Mouse (Mus musculus): ENCODE measurements around the gene Rrp9. TPM values are rescaled to one million over a fixed set of nuclear protein-coding genes. Genes with fewer than 3 reads are reported as not detected.

Rrp9 gene
- polyA plus RNA-seq, 1 experiment, result 20.0 TPM

GRCm38 (mm10) chr9:106504246-106504645 is 28.5 kb downstream of the Rrp9 start:
- no peak for TF ChIP-seq CTCF (IDR thresholded peaks at IDR 0.05; ENCODE audit: control insufficient read depth, insufficient read depth, insufficient replicate concordance, low read depth, low read length)
- no peak for TF ChIP-seq POLR2A (IDR thresholded peaks at IDR 0.05; ENCODE audit: control insufficient read depth, low read depth, low read length)
- no peak overlapping the region for H3K4me3 ChIP-seq (ENCODE audit: control insufficient read depth, low read depth, low read length)

DNA sequence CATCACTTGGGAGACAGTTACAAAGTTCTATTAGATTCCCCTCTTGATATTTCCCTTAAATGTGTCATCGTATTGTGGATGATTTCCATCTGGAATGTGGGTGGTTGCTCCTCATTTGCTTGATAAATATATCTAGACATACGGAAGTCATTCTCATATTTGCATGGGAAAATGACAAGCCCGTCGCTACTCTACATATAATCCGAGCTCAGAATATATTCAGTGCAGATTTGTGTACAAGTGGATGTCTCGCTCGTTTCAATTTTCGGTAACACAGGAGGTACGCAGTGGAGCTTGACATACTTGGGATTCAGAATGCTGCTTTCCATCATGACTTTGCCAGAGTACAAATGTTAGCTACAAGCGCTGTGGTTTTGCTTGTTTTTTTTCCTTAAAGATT is 33.6 kb downstream of the Rrp9 start:
- Histone ChIP-seq H3K27me3 (ENCODE audit: control insufficient read depth, insufficient read depth, low read length) (no peaks in the 10 kb centered on the region), H3K4me1 (ENCODE audit: control insufficient read depth, insufficient read depth, low read length) (no peaks in the 10 kb centered on the region)
- TF ChIP-seq CTCF (IDR thresholded peaks at IDR 0.05; ENCODE audit: control insufficient read depth, insufficient read depth, insufficient replicate concordance, low read depth, low read length) (no peak), POLR2A (IDR thresholded peaks at IDR 0.05; ENCODE audit: control insufficient read depth, low read depth, low read length) (no peak)

More at GRCm38 (mm10) chr9:106504246-106504645, 28.5 kb downstream of the Rrp9 start:
- Histone ChIP-seq H3K27ac (ENCODE audit: control insufficient read depth, insufficient read depth, low read depth, low read length) (no peak overlapping the region), H3K36me3 (ENCODE audit: control insufficient read depth, insufficient read depth, low read length) (no peaks in the 10 kb centered on the region), H3K27me3 (ENCODE audit: control insufficient read depth, insufficient read depth, low read length) (no peaks in the 10 kb centered on the region), H3K4me1 (ENCODE audit: control insufficient read depth, insufficient read depth, low read length) (no peaks in the 10 kb centered on the region)

GRCm38 (mm10) chr9:106512729-106513450 is 37.1 kb downstream of the Rrp9 start:
- TF ChIP-seq CTCF (IDR thresholded peaks at IDR 0.05; ENCODE audit: control insufficient read depth, insufficient read depth, insufficient replicate concordance, low read depth, low read length) (no peak), POLR2A (IDR thresholded peaks at IDR 0.05; ENCODE audit: control insufficient read depth, low read depth, low read length) (no peak)

More for the DNA sequence above, 33.6 kb downstream of the Rrp9 start:
- Histone ChIP-seq H3K36me3 (ENCODE audit: control insufficient read depth, insufficient read depth, low read length) (no peaks in the 10 kb centered on the region), H3K4me3 (ENCODE audit: control insufficient read depth, low read depth, low read length) (no peak overlapping the region), H3K27ac (ENCODE audit: control insufficient read depth, insufficient read depth, low read depth, low read length) (no peak overlapping the region)

GRCm38 (mm10) chr9:106513566-106513965 is 37.8 kb downstream of the Rrp9 start:
- TF ChIP-seq CTCF (IDR thresholded peaks at IDR 0.05; ENCODE audit: control insufficient read depth, insufficient read depth, insufficient replicate concordance, low read depth, low read length) (no peak), POLR2A (IDR thresholded peaks at IDR 0.05; ENCODE audit: control insufficient read depth, low read depth, low read length) (no peak)
- Histone ChIP-seq H3K4me1 (ENCODE audit: control insufficient read depth, insufficient read depth, low read length) (no peaks in the 10 kb centered on the region), H3K4me3 (ENCODE audit: control insufficient read depth, low read depth, low read length) (no peak overlapping the region), H3K27ac (ENCODE audit: control insufficient read depth, insufficient read depth, low read depth, low read length) (no peak overlapping the region), H3K36me3 (ENCODE audit: control insufficient read depth, insufficient read depth, low read length) (no peaks in the 10 kb centered on the region), H3K27me3 (ENCODE audit: control insufficient read depth, insufficient read depth, low read length) (no peaks in the 10 kb centered on the region)

More at GRCm38 (mm10) chr9:106512729-106513450, 37.1 kb downstream of the Rrp9 start:
- no peaks in the 10 kb centered on the region for H3K36me3 ChIP-seq (ENCODE audit: control insufficient read depth, insufficient read depth, low read length)
- H3K4me1 ChIP-seq (ENCODE audit: control insufficient read depth, insufficient read depth, low read length), result no peaks in the 10 kb centered on the region
- no peak overlapping the region for H3K27ac ChIP-seq (ENCODE audit: control insufficient read depth, insufficient read depth, low read depth, low read length)
- no peaks in the 10 kb centered on the region for H3K27me3 ChIP-seq (ENCODE audit: control insufficient read depth, insufficient read depth, low read length)
- no peak overlapping the region for H3K4me3 ChIP-seq (ENCODE audit: control insufficient read depth, low read depth, low read length)

GRCm38 (mm10) chr9:106514273-106514672 is 38.5 kb downstream of the Rrp9 start, which contains the start of gene Iqcf5:
TSS of gene Iqcf5 (plus strand) at chr9:106514573.
- Histone ChIP-seq H3K27ac (ENCODE audit: control insufficient read depth, insufficient read depth, low read depth, low read length) (no peak within 1 kb of the TSS), H3K4me3 (ENCODE audit: control insufficient read depth, low read depth, low read length) (peak within 1 kb of the TSS; percentile 60), H3K4me1 (ENCODE audit: control insufficient read depth, insufficient read depth, low read length) (no peaks in the 10 kb centered on the region), H3K36me3 (ENCODE audit: control insufficient read depth, insufficient read depth, low read length) (no peaks in the 10 kb centered on the region), H3K27me3 (ENCODE audit: control insufficient read depth, insufficient read depth, low read length) (no peaks in the 10 kb centered on the region)
- TF ChIP-seq POLR2A (IDR thresholded peaks at IDR 0.05; ENCODE audit: control insufficient read depth, low read depth, low read length), result peak; percentile 36; the same call in 1 of the 2 replicates
- TF ChIP-seq CTCF (IDR thresholded peaks at IDR 0.05; ENCODE audit: control insufficient read depth, insufficient read depth, insufficient replicate concordance, low read depth, low read length), result no peak

- TF ChIP-seq POLR2A (IDR thresholded peaks at IDR 0.05; ENCODE audit: control insufficient read depth, low read depth, low read length) (no peak), CTCF (IDR thresholded peaks at IDR 0.05; ENCODE audit: control insufficient read depth, insufficient read depth, insufficient replicate concordance, low read depth, low read length) (no peak)
- no peaks in the 10 kb centered on the region for H3K36me3 ChIP-seq (ENCODE audit: control insufficient read depth, insufficient read depth, low read length)
- H3K27ac ChIP-seq (ENCODE audit: control insufficient read depth, insufficient read depth, low read depth, low read length), result no peak overlapping the region
- H3K4me3 ChIP-seq (ENCODE audit: control insufficient read depth, low read depth, low read length), result no peak overlapping the region
- no peaks in the 10 kb centered on the region for H3K27me3 ChIP-seq (ENCODE audit: control insufficient read depth, insufficient read depth, low read length)
- no peaks in the 10 kb centered on the region for H3K4me1 ChIP-seq (ENCODE audit: control insufficient read depth, insufficient read depth, low read length)
These were observed 43.7 kb downstream of the Rrp9 start for GRCm38 (mm10) chr9:106519433-106519832.

DNA sequence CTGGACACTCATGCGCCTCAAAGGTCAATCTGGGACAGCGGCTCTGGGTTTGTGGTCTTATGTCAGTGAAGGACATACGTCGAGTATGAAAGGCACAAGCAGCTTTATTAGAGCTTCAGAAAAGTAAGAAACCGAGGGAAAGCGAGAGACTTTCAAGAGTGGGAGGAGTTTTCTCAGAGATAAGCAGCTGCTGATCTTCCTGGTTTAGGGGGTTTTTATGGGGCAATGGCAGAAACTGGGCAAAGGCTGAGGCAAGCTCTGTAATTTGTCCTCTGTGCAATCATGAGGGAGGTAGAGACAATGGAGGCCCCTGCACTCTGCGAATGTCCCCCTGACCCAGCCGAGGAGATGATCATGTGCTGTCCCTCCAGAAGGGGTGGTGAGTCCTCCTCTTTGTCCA is 44.1 kb downstream of the Rrp9 start:
- Histone ChIP-seq H3K27ac (ENCODE audit: control insufficient read depth, insufficient read depth, low read depth, low read length) (no peak overlapping the region), H3K27me3 (ENCODE audit: control insufficient read depth, insufficient read depth, low read length) (no peaks in the 10 kb centered on the region), H3K4me1 (ENCODE audit: control insufficient read depth, insufficient read depth, low read length) (no peaks in the 10 kb centered on the region), H3K4me3 (ENCODE audit: control insufficient read depth, low read depth, low read length) (no peak overlapping the region), H3K36me3 (ENCODE audit: control insufficient read depth, insufficient read depth, low read length) (no peaks in the 10 kb centered on the region)
- TF ChIP-seq POLR2A (IDR thresholded peaks at IDR 0.05; ENCODE audit: control insufficient read depth, low read depth, low read length) (no peak), CTCF (IDR thresholded peaks at IDR 0.05; ENCODE audit: control insufficient read depth, insufficient read depth, insufficient replicate concordance, low read depth, low read length) (no peak)

Data from testis, adult 2 months (tissue).